Mouse (Mus musculus): ENCODE measurements around the gene Gm5737. TPM values are rescaled to one million over a fixed set of nuclear protein-coding genes. Genes with fewer than 3 reads are reported as not detected.

The Gm5737 gene
- total RNA-seq (2021) = not detected
- polyA plus RNA-seq (2012; rRNA removed) = not detected in 2 replicates
- long read RNA-seq = 0 reads

GRCm38 (mm10) chr7:120811834-120812415 lies at the start of gene Gm5737:
TSS of gene Gm5737 (plus strand) at chr7:120812365.
- DNase-seq = no peak

GRCm38 (mm10) chr7:120767369-120767768 lies 44.8 kb upstream of the Gm5737 start:
- DNase-seq = no peak

- no peak for DNase-seq
These were observed 40.8 kb upstream of the Gm5737 start for GRCm38 (mm10) chr7:120771389-120771788.

DNA sequence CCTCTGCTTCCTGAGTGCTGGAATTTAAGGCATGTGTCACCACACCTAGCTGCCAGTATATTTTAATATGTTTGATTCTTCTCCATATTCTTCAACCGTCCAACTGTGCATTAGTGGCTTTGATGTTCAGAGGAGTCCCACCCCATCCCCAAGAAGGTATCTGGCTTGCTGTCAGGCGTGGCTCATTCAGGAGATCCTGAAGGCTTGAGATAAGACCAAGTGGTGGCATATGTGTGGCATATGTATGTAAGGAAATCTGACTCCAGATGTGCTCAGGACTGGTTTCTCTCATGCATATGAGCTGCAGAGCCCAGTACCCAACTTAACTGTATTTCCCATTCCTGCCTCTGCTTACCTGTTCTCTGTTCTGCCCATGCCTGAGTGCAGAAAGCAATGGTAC lies 34.2 kb upstream of the Gm5737 start:
- no peak for DNase-seq

GRCm38 (mm10) chr7:120795544-120795943 lies 16.6 kb upstream of the Gm5737 start:
- DNase-seq = no peak

- DNase-seq = no peak
These were observed 15.8 kb upstream of the Gm5737 start for GRCm38 (mm10) chr7:120796369-120796768.

- DNase-seq = no peak
These were observed 8.9 kb upstream of the Gm5737 start for GRCm38 (mm10) chr7:120803268-120803667.

- DNase-seq = no peak
These were observed 2.5 kb upstream of the Gm5737 start for GRCm38 (mm10) chr7:120809705-120810104.

- DNase-seq = no peak
These were observed 5.4 kb downstream of the Gm5737 start for GRCm38 (mm10) chr7:120817552-120817951.

GRCm38 (mm10) chr7:120819386-120819785 lies 7.2 kb downstream of the Gm5737 start:
- DNase-seq = no peak

DNA sequence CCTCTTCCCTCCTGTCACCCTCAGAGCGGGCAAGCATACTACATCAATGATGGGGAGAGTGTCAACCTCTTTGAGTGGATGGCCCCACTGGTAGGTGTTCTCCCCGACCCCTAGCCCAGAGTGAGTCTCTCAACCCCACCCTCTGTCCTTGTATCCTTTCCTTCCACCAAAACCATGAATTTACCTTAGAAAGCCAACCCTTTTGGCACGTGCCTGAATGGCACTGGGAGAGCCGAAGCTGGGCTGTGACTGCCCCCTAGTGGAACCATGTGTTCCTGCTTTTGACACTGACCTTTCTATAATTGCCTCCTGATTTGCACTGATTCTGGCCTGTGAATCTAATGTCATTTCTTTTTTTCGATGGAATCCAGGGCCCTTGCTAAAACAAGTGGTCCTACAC lies 11.1 kb downstream of the Gm5737 start:
- DNase-seq = peak; percentile 68

GRCm38 (mm10) chr7:120825097-120825496 lies 12.9 kb downstream of the Gm5737 start:
- no peak for DNase-seq

- DNase-seq = peak; percentile 49
These were observed 14.2 kb downstream of the Gm5737 start for GRCm38 (mm10) chr7:120826408-120826807.

- DNase-seq = peak; percentile 81
These were observed 18.5 kb downstream of the Gm5737 start for GRCm38 (mm10) chr7:120830431-120831381.

DNA sequence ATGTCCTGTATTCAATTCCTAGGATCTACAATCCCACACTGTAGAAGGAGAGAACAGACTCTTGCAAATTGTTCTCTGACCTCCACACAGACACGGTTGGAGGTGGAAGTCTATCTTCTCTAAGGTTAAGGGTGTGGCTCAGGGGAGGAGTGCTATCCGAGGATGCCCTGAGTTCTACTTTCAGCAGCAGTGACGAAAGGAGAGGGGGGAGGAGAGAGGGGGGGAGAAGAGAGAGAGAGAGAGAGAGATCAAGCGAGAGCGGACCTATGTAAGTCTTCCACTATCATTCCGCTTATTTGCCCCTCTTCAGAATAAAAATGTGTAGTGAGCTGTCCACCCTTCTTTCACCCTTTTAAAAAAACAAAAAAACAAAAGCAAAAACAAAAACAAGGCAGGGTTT lies 22.3 kb downstream of the Gm5737 start:
- DNase-seq = no peak

DNA sequence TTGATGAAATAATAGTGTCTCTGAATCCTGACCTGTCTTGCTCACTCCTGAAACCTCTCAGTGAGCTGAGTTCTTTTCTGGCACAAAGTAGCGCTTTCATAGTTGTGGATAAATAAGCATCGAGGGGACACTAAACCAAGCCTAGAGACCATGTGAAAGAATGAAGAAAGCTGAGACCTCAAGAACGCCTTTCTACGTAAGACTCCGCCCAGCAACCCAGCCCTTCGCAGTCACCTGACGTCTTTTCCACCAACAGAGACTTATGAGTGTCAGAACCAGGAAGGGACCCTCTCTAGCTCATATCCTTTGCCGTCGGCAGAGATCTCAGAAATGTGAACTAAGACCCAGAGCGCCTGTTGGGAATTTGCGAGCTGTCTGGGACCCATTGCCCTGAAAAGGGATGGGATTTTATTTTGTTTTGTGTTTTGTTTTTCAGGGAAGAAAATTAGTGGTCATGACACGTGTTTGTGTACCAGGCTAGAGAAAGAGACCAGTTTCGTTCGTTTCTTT lies 22.8 kb downstream of the Gm5737 start:
- peak; percentile 82 for DNase-seq

DNA sequence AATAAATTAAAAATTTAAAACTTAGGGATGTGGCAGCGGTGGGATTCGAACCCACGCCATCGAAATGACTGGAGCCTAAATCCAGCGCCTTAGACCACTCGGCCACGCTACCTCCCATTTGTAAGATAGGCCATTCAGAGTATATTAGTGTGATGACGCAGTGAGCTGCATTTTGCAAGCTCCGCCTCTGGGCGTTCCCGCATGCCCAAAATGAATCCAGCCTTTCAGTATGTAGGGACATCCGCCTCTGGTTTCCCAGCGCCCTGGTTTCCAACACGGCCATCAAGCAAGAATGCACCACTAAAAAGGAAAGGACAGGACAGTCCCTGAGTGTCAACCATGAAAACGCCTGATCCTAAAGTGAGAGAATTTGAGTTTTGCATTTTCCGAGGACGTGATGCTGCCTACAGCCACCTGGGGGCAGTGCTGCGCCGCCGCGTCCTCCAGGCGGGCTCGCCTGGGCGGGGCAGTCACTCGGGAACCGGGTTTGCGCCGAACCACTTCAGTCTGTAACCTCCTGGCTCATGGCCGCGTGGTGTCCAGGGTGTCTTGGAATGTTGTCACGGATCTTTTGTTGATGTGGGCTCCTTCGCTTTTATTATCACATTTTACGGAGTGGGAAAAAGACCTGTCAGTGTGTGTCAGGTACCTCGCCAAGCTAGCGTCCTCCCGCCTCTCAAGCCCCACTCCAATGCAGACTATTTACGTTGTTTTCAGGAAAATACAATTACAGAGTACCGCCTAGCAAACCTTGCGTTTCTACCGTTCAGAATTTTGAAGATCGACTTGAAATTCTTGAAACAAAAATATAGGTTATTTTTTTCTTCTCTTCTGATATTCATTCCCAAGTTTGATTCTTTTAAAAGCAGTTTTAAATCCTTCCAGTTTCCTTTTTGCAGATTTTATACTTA lies 23.5 kb downstream of the Gm5737 start:
- DNase-seq = peak; percentile 94

DNA sequence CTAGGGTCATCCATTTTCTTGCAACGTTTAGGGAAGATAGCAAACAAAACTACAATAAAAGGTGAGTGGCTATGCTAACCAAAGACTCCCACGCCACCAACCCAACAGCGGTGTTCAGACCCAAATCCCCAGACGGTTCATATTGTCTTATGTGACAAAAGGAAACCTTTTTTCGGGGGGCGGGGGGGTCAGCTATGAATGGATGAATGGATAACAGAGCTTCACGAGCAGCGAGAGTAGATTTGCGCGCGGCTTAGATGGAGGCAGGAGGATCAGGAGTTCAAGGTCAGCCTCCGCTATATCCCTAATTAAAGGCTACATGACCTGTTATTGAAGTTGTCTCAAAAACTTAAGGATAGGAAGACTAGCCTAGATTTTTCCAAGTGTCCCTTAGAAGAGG lies 24.2 kb downstream of the Gm5737 start:
- no peak for DNase-seq

DNA sequence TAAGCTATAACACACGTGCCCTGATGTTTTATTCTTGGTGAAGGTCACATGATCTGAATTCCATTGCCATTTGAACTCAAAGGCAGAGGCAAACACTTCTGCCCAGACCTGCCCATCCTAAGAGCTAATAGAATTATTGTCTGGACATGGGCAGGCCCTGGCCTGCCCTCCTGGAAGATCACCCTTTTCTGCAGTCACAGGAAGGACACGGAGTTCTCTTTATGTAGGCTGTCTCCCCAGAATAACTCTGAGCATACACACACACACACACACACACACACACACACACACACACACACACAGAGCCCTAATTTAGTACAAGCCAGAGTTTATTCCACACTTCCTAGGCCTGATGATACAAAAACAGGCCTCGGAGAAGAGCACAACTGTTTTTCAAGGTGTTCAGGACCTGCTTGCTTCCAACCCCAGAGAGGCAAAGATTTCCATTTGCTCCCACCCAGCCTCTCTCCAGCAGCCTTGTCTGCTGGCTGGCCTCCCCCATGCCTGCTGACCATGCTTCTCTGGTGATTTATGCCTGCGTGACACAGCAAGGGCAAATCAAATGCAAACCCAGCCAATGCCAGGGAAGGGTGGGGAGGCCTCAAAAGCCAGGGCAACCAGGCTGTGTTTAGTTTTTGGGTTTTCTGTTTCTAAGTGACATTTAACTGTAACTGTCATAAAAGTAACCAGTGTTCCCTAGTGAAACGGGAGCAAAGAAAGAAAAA lies 26.4 kb downstream of the Gm5737 start:
- DNase-seq = peak; percentile 92

DNA sequence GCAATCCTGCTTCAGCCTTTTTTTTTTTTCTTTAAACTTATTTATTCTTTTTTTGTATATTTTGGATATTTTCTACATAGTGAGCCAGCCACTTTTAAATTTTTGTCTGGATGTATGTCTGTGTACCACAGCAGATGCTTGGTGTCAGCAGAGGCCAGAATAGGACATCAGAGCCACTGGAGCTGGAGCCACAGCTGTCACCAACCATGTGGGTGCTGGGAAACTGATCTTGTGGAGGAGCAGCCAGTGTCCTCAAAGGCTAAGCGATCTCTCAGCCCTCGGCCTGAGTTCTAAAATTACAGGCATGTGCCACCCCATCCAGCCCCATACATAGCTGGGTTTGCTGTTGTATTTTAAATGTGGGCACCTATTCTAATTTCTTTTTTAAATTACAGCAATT lies 27.6 kb downstream of the Gm5737 start:
- DNase-seq = no peak

GRCm38 (mm10) chr7:120842345-120843036 lies 30.3 kb downstream of the Gm5737 start, which contains the start of gene Eef2k:
TSS of gene Eef2k (plus strand) at chr7:120842831.
- DNase-seq = peak; percentile 95

All from adrenal gland, adult 2 months (tissue).